ENCODE assay signal across 9 mouse cellular contexts in the genomic region with DNA sequence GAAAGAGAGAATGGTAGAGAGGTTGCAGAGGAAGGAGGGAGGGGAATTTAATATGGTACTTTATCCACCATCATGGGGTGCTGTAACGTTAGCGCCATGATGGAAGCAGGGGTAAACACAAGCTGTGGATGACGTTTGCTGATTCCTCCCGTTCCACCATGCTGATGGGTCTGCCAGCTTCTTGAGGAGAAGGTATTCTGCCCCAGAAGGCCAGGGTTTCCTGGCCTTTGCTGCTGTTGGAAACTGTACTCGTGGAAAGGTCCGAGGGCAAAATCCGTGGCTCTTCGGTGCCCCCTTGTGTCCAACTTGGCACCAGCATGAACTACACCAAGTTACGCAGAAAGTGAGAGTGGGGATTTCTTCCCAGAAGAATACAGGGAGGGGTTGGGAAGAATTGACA.
DNase-seq lines count a peak whose midpoint lies in the region; ATAC-seq and TF ChIP-seq lines count a peak whose summit lies in the region.
"Had no signal": no experiment of that assay in that cellular context is flagged by ENCODE, and none has a peak within 500 bp of the region (broad histone marks: within the 10 kb centered on the region; RNA-seq: fewer than 3 reads in every experiment).

No protein-coding gene starts in this region.

- H3K27ac ChIP-seq in hindbrain, postnatal 0 days, result no peak overlapping the region
- H3K27ac ChIP-seq: macrophage had no signal

- H3K9me3 ChIP-seq in hindbrain, postnatal 0 days (ENCODE audit: low read length), result no peaks in the 10 kb centered on the region

- peak; percentile 86 for TF ChIP-seq CTCF in hindbrain, postnatal 0 days (IDR thresholded peaks at IDR 0.05; ENCODE audit: low read depth)

- H3K4me1 ChIP-seq in hindbrain, postnatal 0 days (ENCODE audit: insufficient read depth, low read length), result no peaks in the 10 kb centered on the region

- peak; percentile 87 for ATAC-seq in frontal cortex, adult (ENCODE audit: low TSS enrichment)
- ATAC-seq in hindbrain, postnatal 0 days, result peak; percentile 90
- ATAC-seq in megakaryocyte-erythroid progenitor cell, adult 5-6 weeks (replicated peaks; ENCODE audit: low FRiP score, low TSS enrichment, poor library complexity, severe bottlenecking), result peak; percentile 91
- ATAC-seq in erythroblast, adult 5-6 weeks (replicated peaks; ENCODE audit: low FRiP score, poor library complexity, severe bottlenecking), result no peak

- no peaks in the 10 kb centered on the region for H3K27me3 ChIP-seq in hindbrain, postnatal 0 days (ENCODE audit: insufficient read depth, low read length)

- peak; percentile 33 for DNase-seq in WW6 (ENCODE audit: low read depth, low spot score)
- peak; percentile 43 for DNase-seq in cerebellum, adult 8-10 months
- DNase-seq in hindbrain, postnatal 0 days (ENCODE audit: low spot score), result peak; percentile 86
- DNase-seq in left cerebral cortex, adult 18-20 months (ENCODE audit: low spot score in 2 of 2), result peak; percentile 82 to 84
- DNase-seq in right cerebral cortex, postnatal 4 days, result peak; percentile 77

- 9% methylated on average over 9 of the region's 9 CpGs for WGBS in hindbrain, postnatal 0 days

- H3K4me3 ChIP-seq in hindbrain, postnatal 0 days (ENCODE audit: low read length), result no peak overlapping the region

- no peak overlapping the region for H3K9ac ChIP-seq in hindbrain, postnatal 0 days (replicated peaks; ENCODE audit: low read length)

- no peaks in the 10 kb centered on the region for H3K36me3 ChIP-seq in hindbrain, postnatal 0 days (ENCODE audit: insufficient read depth, low read length)

- peak overlapping the region; percentile 42 for H3K4me2 ChIP-seq in hindbrain, postnatal 0 days (ENCODE audit: low read depth, low read length)

Comparison
In these comparisons a context has a peak if more than half of its experiments do, and no peak if none do; other contexts are left out.
1. DNase-seq: peak in every context shown above with its lines; median percentile 86 in hindbrain, postnatal 0 days; 83 in left cerebral cortex, adult 18-20 months; 77 in right cerebral cortex, postnatal 4 days; 43 in cerebellum, adult 8-10 months; 33 in WW6.